Mouse (Mus musculus) MEL (cell line): ENCODE results near the gene Tbc1d24. TPM values are rescaled to one million over a fixed set of nuclear protein-coding genes. Genes with fewer than 3 reads are reported as not detected.
A peak's percentile ranks its signal among the peaks of the same experiment; 100 is the strongest.

ENCODE experiments used
- DNase-seq: peaks from one replicate; pipeline ENCODE4 v3.0.0; 2011; ENCODE audit warnings: low read depth, low spot score
- H3K27ac ChIP-seq: 2 replicates; pipeline ENCODE4 v1.5.1; 2012; ENCODE audit warnings: low read depth, mild to moderate bottlenecking, control low read depth, low read length, moderate library complexity; ENCODE audit not compliant: control insufficient read depth
- H3K27me3 ChIP-seq, 2 experiments: fragments of 150-350 bp in 1 of 2; sonication (generic) in 1 of 2; 2 replicates each; pipeline ENCODE4 v1.6.1; 2012; ENCODE audit warnings: low read length in 2 of 2, mild to moderate bottlenecking in 2 of 2, improper control_type of control experiment in 1 of 2, moderate library complexity in 1 of 2; ENCODE audit not compliant: insufficient read depth in 2 of 2, control insufficient read depth in 1 of 2
- H3K36me3 ChIP-seq, 2 experiments: 2 replicates each; pipeline ENCODE4 v1.6.1; 2012 to 2014; ENCODE audit warnings: low read length in 2 of 2, improper control_type of control experiment in 1 of 2, inconsistent platforms in 1 of 2, mild to moderate bottlenecking in 1 of 2; ENCODE audit not compliant: insufficient read depth in 2 of 2, control insufficient read depth in 1 of 2
- H3K4me1 ChIP-seq, 2 experiments: fragments of 150-350 bp in 1 of 2; sonication (generic) in 1 of 2; 2 replicates each; pipeline ENCODE4 v1.6.1; 2012; ENCODE audit warnings: low read length in 2 of 2, improper control_type of control experiment in 1 of 2, mild to moderate bottlenecking in 1 of 2; ENCODE audit not compliant: insufficient read depth in 2 of 2, control insufficient read depth in 1 of 2
- H3K4me3 ChIP-seq, 2 experiments: fragments of 150-350 bp in 1 of 2; sonication (generic) in 1 of 2; 2 replicates each; pipeline ENCODE4 v1.5.1; 2012; ENCODE audit warnings: low read depth in 2 of 2, low read length in 2 of 2, mild to moderate bottlenecking in 2 of 2, moderate library complexity in 2 of 2, control low read depth in 1 of 2, improper control_type of control experiment in 1 of 2; ENCODE audit not compliant: control insufficient read depth in 1 of 2, insufficient read depth in 1 of 2
- H3K79me2 ChIP-seq: 2 replicates; pipeline ENCODE4 v1.6.1; 2012; ENCODE audit warnings: mild to moderate bottlenecking, low read length, moderate library complexity; ENCODE audit not compliant: control insufficient read depth, poor library complexity, insufficient read depth
- H3K9ac ChIP-seq: 2 replicates; pipeline ENCODE4 v1.6.1; 2012; ENCODE audit warnings: low read depth, mild to moderate bottlenecking, control low read depth, low read length, moderate library complexity; ENCODE audit not compliant: control insufficient read depth, poor library complexity, severe bottlenecking
- H3K9me3 ChIP-seq: fragments of 150-350 bp; sonication (generic); replicated peaks from 2 replicates; pipeline ENCODE4 v1.6.1; 2012; ENCODE audit warnings: mild to moderate bottlenecking, low read length, improper control_type of control experiment, moderate library complexity; ENCODE audit not compliant: insufficient read depth
- BHLHE40 ChIP-seq: IDR thresholded peaks from 2 replicates; pipeline ENCODE4 v1.6.1; 2012; ENCODE audit warnings: low read depth, mild to moderate bottlenecking, inconsistent platforms, low read length, improper control_type of control experiment, borderline replicate concordance
- E2F4 ChIP-seq: IDR thresholded peaks from 2 replicates; pipeline ENCODE4 v1.6.1; 2011; ENCODE audit warnings: low read depth, low read length, improper control_type of control experiment, borderline replicate concordance
- ETS1 ChIP-seq: IDR thresholded peaks from 2 replicates; pipeline ENCODE4 v1.6.1; 2012; ENCODE audit warnings: low read depth, mild to moderate bottlenecking, inconsistent platforms, low read length, improper control_type of control experiment, moderate library complexity
- GABPA ChIP-seq: IDR thresholded peaks from 2 replicates; pipeline ENCODE4 v1.6.1; 2012; ENCODE audit warnings: low read depth, mild to moderate bottlenecking, inconsistent platforms, low read length, improper control_type of control experiment, moderate library complexity
- HCFC1 ChIP-seq: IDR thresholded peaks from 2 replicates; pipeline ENCODE4 v1.6.1; 2012; ENCODE audit warnings: low read depth, mild to moderate bottlenecking, inconsistent platforms, low read length, improper control_type of control experiment, moderate library complexity
- JUND ChIP-seq: IDR thresholded peaks from 2 replicates; pipeline ENCODE4 v1.6.1; 2011; ENCODE audit warnings: low read depth, mild to moderate bottlenecking, improper control_type of control experiment, low read length
- MAX ChIP-seq: IDR thresholded peaks from 2 replicates; pipeline ENCODE4 v1.6.1; 2011; ENCODE audit warnings: low read length, improper control_type of control experiment
- MAZ ChIP-seq: IDR thresholded peaks from 2 replicates; pipeline ENCODE4 v1.6.1; 2012; ENCODE audit warnings: low read depth, mild to moderate bottlenecking, inconsistent platforms, low read length, improper control_type of control experiment
- NELFE ChIP-seq: IDR thresholded peaks from 2 replicates; pipeline ENCODE4 v1.6.1; 2011; ENCODE audit warnings: low read depth, low read length, improper control_type of control experiment
- NRF1 ChIP-seq: IDR thresholded peaks from 2 replicates; pipeline ENCODE4 v1.6.1; 2014; ENCODE audit warnings: low read depth, mild to moderate bottlenecking, inconsistent platforms, low read length, improper control_type of control experiment, moderate library complexity; ENCODE audit not compliant: poor library complexity, insufficient read depth, severe bottlenecking
- POLR2AphosphoS5 ChIP-seq: IDR thresholded peaks from 2 replicates; pipeline ENCODE4 v1.6.1; 2012; ENCODE audit warnings: low read depth, borderline replicate concordance, mild to moderate bottlenecking, inconsistent platforms, low read length, moderate library complexity, mixed read lengths
- SIN3A ChIP-seq: IDR thresholded peaks from 2 replicates; pipeline ENCODE4 v1.6.1; 2012; ENCODE audit warnings: low read length, improper control_type of control experiment, inconsistent platforms
- SMC3 ChIP-seq: IDR thresholded peaks from 2 replicates; pipeline ENCODE4 v1.6.1; 2011; ENCODE audit warnings: low read depth, low read length, improper control_type of control experiment
- ZNF384 ChIP-seq: IDR thresholded peaks from 2 replicates; pipeline ENCODE4 v1.6.1; 2012; ENCODE audit warnings: low read depth, mild to moderate bottlenecking, inconsistent platforms, low read length, improper control_type of control experiment
- polyA plus RNA-seq, 2 experiments: library from polyadenylated mRNA; stranded (reverse) in 1 of 2; unstranded in 1 of 2; fragments of >175 nt in 1 of 2; fragments of >200 nt in 1 of 2; gene quantifications; 2 replicates each; pipeline versions ENCODE4 v1.2.1 to v1.2.4; 2012; ENCODE audit warnings: low replicate concordance in 2 of 2, low read depth in 1 of 2; ENCODE audit not compliant: insufficient read length in 2 of 2, insufficient read depth in 1 of 2, missing spikeins in 1 of 2
- total RNA-seq: library from RNA; depleted of rRNA; stranded (reverse); fragments of 300-350 nt; gene quantifications from 2 replicates; pipeline ENCODE4 v1.2.3, GENCODE M21; 2012

Tbc1d24 gene
- total and polyA plus RNA-seq, 3 experiments, result 24.3 to 34.2 (median 27.3) TPM

DNA sequence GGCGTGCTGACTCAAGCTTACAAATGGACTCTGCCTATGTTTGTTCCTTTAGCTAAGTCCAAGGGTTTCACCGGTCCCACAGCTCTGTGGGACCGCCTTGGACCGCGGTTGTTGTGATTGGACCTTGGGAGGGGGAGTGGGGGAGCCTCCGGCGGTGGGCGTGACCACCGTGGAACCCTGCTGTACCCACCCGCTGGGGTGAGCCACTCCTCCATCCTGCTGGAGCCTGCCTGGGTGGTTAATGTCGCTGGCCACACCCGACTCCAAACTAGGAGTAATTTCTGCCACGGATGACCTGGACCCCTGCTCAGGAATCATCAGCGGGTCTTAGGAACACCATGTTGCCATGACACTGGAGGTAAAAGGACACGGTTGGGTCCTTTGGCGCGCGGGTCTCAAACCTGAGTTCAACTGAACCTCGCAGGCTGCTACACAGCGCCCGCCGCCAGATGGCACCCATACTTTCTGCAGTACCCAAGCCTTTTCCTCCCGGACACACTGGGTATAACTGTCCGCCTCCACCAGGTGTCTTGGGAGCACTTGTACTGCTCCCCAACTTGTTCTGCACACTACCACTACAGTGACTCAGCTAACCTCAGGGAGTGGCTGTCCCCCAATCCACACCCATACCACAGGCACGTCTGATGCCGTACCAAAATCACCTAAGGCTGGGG lies 53.3 kb downstream of the Tbc1d24 start (continued):
- peak; percentile 93 for TF ChIP-seq SMC3
- no peak for TF ChIP-seq E2F4
- TF ChIP-seq NRF1, result no peak
- peak; percentile 37; the same call in 1 of the 2 replicates for TF ChIP-seq BHLHE40

DNA sequence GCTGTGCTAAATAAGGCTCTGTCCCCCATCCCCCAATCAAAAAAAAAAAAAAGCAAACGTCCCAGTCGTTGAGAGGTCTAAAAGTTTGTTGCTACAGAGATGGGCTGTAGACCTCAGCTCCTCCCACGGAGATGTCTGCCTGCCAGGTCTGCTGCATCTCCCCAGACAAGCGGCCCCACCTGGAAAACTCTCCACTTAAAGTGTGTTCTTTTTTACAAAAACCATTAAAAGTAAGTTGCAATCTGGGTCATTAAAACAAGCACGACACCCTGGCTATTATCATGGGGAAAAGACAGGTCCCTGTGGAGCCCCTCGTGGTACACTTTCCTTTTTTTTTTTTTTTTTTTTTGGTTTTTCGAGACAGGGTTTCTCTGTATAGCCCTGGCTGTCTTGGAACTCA lies 54.0 kb downstream of the Tbc1d24 start:
- H3K27ac ChIP-seq, result no peak overlapping the region
- H3K36me3 ChIP-seq, result peaks cover 0 to 7% of the 10 kb centered on the region in 2 experiments; a peak in 2 of 4 replicates

DNA sequence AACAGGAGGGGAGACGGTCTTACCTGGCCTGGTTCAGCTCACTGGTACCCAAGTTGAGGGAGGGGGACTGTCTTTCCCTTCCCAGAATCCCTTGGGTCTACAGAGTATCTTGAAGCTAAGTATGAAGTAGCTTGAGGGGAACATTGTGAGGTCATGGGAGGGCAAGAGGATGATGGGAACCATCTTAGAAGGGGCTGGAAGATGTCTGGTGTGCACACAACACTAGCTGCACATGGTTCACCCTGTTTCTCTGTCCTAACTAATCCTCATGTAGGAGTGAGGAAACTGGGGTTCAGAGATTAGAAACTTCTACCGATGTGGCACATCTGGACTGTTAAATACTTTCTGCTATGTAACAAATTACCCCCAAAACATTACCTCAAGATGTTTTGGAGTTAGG lies 54.5 kb downstream of the Tbc1d24 start, which contains the start of gene Pdpk1:
Pdpk1 (minus strand) TSS at position 101 of the 400 bp plus-strand sequence.
- no peak for DNase-seq
- Histone ChIP-seq H3K36me3 (peaks cover 0 to 7% of the 10 kb centered on the region in 2 experiments; a peak in 2 of 4 replicates), H3K27me3 (no peaks in the 10 kb centered on the region), H3K79me2 (no peaks in the 10 kb centered on the region)
- TF ChIP-seq SMC3, result no peak
- TF ChIP-seq POLR2AphosphoS5, result no peak
- TF ChIP-seq HCFC1, result no peak
- no peak for TF ChIP-seq MAX
- TF ChIP-seq BHLHE40, result no peak
- TF ChIP-seq ETS1, result no peak
- TF ChIP-seq NELFE, result no peak
- no peak for TF ChIP-seq JUND
- TF ChIP-seq, all 39 proteins: peak for 0
- Histone ChIP-seq H3K4me1 (peaks cover 0 to 7% of the 10 kb centered on the region in 2 experiments; a peak in 1 of 4 replicates), H3K27ac (no peak within 1 kb of the TSS), H3K9me3 (no peaks in the 10 kb centered on the region), H3K4me3 (peak within 1 kb of the TSS; percentile 60 to 71), H3K9ac (peak within 1 kb of the TSS; percentile 67)

More for the DNA sequence above, 54.0 kb downstream of the Tbc1d24 start:
- no peak for DNase-seq
- Histone ChIP-seq H3K27me3 (no peaks in the 10 kb centered on the region), H3K9ac (no peak overlapping the region), H3K4me1 (peaks cover 0 to 7% of the 10 kb centered on the region in 2 experiments; a peak in 1 of 4 replicates), H3K9me3 (no peaks in the 10 kb centered on the region), H3K79me2 (no peaks in the 10 kb centered on the region), H3K4me3 (no peak overlapping the region; a peak in 1 of 4 replicates)
- peak; percentile 64 for TF ChIP-seq ZNF384
- TF ChIP-seq MAZ, result no peak
- no peak for TF ChIP-seq MAX
- TF ChIP-seq SIN3A, result no peak
- TF ChIP-seq GABPA, result no peak
